8 mouse cellular contexts compared by ENCODE assay signal in the genomic region with DNA sequence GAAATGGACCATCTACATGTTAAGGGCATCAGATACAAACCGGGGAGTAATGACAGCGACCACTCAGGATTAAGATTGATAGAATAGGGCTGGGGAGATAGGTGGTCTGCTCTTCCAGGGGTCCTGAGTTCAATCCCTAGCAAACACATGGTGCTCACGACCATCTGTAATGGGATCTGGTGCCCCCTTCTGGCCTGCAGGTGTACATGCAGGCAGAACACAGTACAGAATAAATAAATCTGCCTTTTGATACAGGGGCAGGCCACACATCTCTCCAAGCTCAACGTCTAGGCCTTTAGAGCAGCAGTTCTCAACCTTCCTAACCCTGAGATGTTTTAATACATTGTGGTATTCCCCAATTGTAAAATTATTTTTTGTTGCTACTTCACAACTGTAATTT.
A peak's percentile ranks its signal among the peaks of the same experiment; 100 is the strongest.
DNase-seq lines count a peak whose midpoint lies in the region; ATAC-seq and TF ChIP-seq lines count a peak whose summit lies in the region.

No protein-coding gene starts in this region.

- H3K27me3 ChIP-seq in kidney, embryonic 16.5 days (ENCODE audit: insufficient read depth, low read length) = no peaks in the 10 kb centered on the region
- H3K27me3 ChIP-seq in C2C12 (ENCODE audit: control insufficient read depth, insufficient read depth, insufficient read length) = peaks cover 12% of the 10 kb centered on the region
- H3K27me3 ChIP-seq in G1E (ENCODE audit: insufficient read depth, low read length) = peaks cover 12% of the 10 kb centered on the region; the same call in 1 of the 2 replicates

- no peaks in the 10 kb centered on the region for H3K9me3 ChIP-seq in kidney, embryonic 16.5 days (ENCODE audit: low read length)
- no peaks in the 10 kb centered on the region for H3K9me3 ChIP-seq in G1E (replicated peaks)

- TF ChIP-seq CTCF in C2C12 (IDR thresholded peaks at IDR 0.05; ENCODE audit: control insufficient read depth, insufficient read depth, insufficient read length) = peak; percentile 58
- TF ChIP-seq CTCF in G1E (IDR thresholded peaks at IDR 0.05; ENCODE audit: low read depth, low read length) = peak; percentile 86
- peak; percentile 25; the same call in 1 of the 2 replicates for TF ChIP-seq CTCF in olfactory bulb, adult 2 months (IDR thresholded peaks at IDR 0.05; ENCODE audit: insufficient read depth, low read depth, low read length)

- H3K4me2 ChIP-seq in kidney, embryonic 16.5 days (replicated peaks; ENCODE audit: low read depth, low read length) = no peak overlapping the region

- no peak overlapping the region for H3ac ChIP-seq in C2C12 (ENCODE audit: control insufficient read depth, insufficient read length, low read depth)

- H3K4me1 ChIP-seq in kidney, embryonic 16.5 days (ENCODE audit: insufficient read depth, low read length) = peaks cover 6% of the 10 kb centered on the region; the same call in 1 of the 2 replicates
- H3K4me1 ChIP-seq in G1E (ENCODE audit: insufficient read depth, low read depth, low read length) = peaks cover 12% of the 10 kb centered on the region
- H3K4me1 ChIP-seq in olfactory bulb, adult 2 months (ENCODE audit: control insufficient read depth, insufficient read depth, low read length) = peaks cover 4% of the 10 kb centered on the region

- ATAC-seq in kidney, embryonic 16.5 days (ENCODE audit: low FRiP score, low TSS enrichment) = no peak; the same call in 1 of the 2 replicates
- no peak for ATAC-seq in G1E (ENCODE audit: extremely low read depth, insufficient number of reproducible peaks, low FRiP score, poor library complexity, severe bottlenecking)
- no peak for ATAC-seq in erythroid progenitor cell, adult 5-6 weeks (replicated peaks; ENCODE audit: low FRiP score, poor library complexity, severe bottlenecking)

- H3K36me3 ChIP-seq in kidney, embryonic 16.5 days (ENCODE audit: insufficient read depth, low read length) = no peaks in the 10 kb centered on the region
- H3K36me3 ChIP-seq in C2C12 (ENCODE audit: control insufficient read depth, insufficient read depth) (no peaks in the 10 kb centered on the region), G1E (replicated peaks) (no peaks in the 10 kb centered on the region)

- no peak overlapping the region for H3K27ac ChIP-seq in kidney, embryonic 16.5 days (ENCODE audit: low read length)
- no peak overlapping the region for H3K27ac ChIP-seq in olfactory bulb, adult 2 months (ENCODE audit: insufficient read depth, low read depth, low read length)

- H3K9ac ChIP-seq in kidney, embryonic 16.5 days (replicated peaks; ENCODE audit: low read length) = no peak overlapping the region

- WGBS in kidney, embryonic 16.5 days = 23% methylated on average over 4 of the region's 4 CpGs
- 27% methylated on average over 4 of the region's 4 CpGs for WGBS in olfactory bulb, adult 2 months

- H3K79me2 ChIP-seq in C2C12 (ENCODE audit: control insufficient read depth, insufficient read depth) = no peaks in the 10 kb centered on the region

- no peaks in the 10 kb centered on the region for H3K79me3 ChIP-seq in C2C12 (ENCODE audit: low read depth)

- H3K4me3 ChIP-seq in kidney, embryonic 16.5 days (ENCODE audit: low read length) = no peak overlapping the region
- H3K4me3 ChIP-seq in C2C12 (ENCODE audit: insufficient read depth, poor library complexity, severe bottlenecking) = no peak overlapping the region
- no peak overlapping the region for H3K4me3 ChIP-seq in G1E (ENCODE audit: low read depth, low read length)
- no peak overlapping the region for H3K4me3 ChIP-seq in olfactory bulb, adult 2 months (ENCODE audit: insufficient read depth, low read depth, low read length)

- TF ChIP-seq POLR2A in olfactory bulb, adult 2 months (IDR thresholded peaks at IDR 0.05; ENCODE audit: insufficient read depth, low read depth, low read length) = no peak

- DNase-seq in kidney, adult 18-20 months = peak; percentile 37
- DNase-seq in G1E (ENCODE audit: low spot score) = no peak
- peak; percentile 62 to 75 for DNase-seq in cerebellum, postnatal 25 days
- peak; percentile 38 for DNase-seq in kidney, postnatal 14 days

TF ChIP-seq in C2C12, 6 proteins besides CTCF, POLR2A, EP300 and RAD21:
- no peak for TF ChIP-seq USF1 (IDR thresholded peaks at IDR 0.05; ENCODE audit: low read depth)
- no peak for TF ChIP-seq MYOG (IDR thresholded peaks at IDR 0.05; ENCODE audit: control insufficient read depth, extremely low read depth, insufficient read length)
- no peak for TF ChIP-seq MYOD1 (IDR thresholded peaks at IDR 0.05; ENCODE audit: control insufficient read depth, insufficient read length, low read depth)
- no peak for TF ChIP-seq CEBPB (IDR thresholded peaks at IDR 0.05; ENCODE audit: low read depth)
- TF ChIP-seq FOSL1 (IDR thresholded peaks at IDR 0.05; ENCODE audit: insufficient read depth, low read length, poor library complexity, severe bottlenecking) = no peak
- TF ChIP-seq MAX (IDR thresholded peaks at IDR 0.05) = no peak

Comparison
In these comparisons a context has a peak if more than half of its experiments do, and no peak if none do; other contexts are left out.
1. CTCF ChIP-seq: peak in every context shown above with its lines; median percentile 86 in G1E; 58 in C2C12; 25 in olfactory bulb, adult 2 months.